Mouse (Mus musculus): Measurements from ENCODE around the gene Acoxl. TPM values are rescaled to one million over a fixed set of nuclear protein-coding genes. Genes with fewer than 3 reads are reported as not detected.

Gene Acoxl
- polyA plus RNA-seq, 1 experiment: not detected

DNA sequence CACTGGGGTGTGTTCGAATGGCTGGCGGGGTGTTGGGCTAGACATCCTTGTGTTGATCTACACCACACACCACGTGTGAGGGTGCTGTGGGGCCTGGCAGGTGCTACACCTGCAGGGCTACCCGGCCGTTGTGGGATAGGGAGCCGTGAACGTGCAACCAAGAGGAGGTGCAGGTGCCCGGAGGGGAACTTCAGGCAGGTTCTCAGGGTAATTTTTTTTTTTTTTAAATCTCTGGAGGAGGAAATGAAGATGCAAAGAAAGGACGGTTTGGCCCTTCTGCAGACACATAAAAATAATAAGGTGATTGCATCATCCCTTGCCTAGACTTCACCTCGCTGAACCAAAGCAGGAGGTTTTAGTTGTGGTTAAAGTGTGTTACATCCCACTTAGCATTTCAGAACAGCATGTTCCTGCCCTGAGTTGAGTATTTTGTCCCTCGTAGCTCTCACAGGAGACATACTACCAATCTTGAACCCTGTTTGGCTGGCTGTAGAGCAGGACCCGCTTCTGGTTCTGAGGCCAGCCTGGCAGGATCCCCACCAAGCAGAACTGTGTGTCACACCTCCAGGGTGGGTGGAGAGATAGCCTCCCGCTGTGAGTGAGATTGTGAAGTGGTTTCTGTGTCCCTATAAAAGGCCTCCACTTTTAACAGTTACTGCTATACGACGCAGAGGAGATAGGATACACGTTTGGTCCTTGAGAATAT, 314.3 kb downstream of the Acoxl start:
- Histone ChIP-seq H3K4me3 (ENCODE audit: insufficient read depth, low read length) (no peak overlapping the region), H3K27ac (ENCODE audit: insufficient read depth, low read length) (no peak overlapping the region), H3K4me1 (ENCODE audit: control insufficient read depth, insufficient read depth, low read length) (no peaks in the 10 kb centered on the region)
- TF ChIP-seq CTCF (IDR thresholded peaks at IDR 0.05; ENCODE audit: extremely low read depth, insufficient read depth, low read length) (no peak), POLR2A (IDR thresholded peaks at IDR 0.05; ENCODE audit: extremely low read depth, insufficient read depth, low read length) (no peak)

- TF ChIP-seq CTCF (IDR thresholded peaks at IDR 0.05; ENCODE audit: extremely low read depth, insufficient read depth, low read length): no peak
- no peak for TF ChIP-seq POLR2A (IDR thresholded peaks at IDR 0.05; ENCODE audit: extremely low read depth, insufficient read depth, low read length)
- Histone ChIP-seq H3K27ac (ENCODE audit: insufficient read depth, low read length) (no peak overlapping the region), H3K4me1 (ENCODE audit: control insufficient read depth, insufficient read depth, low read length) (no peaks in the 10 kb centered on the region), H3K4me3 (ENCODE audit: insufficient read depth, low read length) (no peak overlapping the region)
These were observed 314.9 kb downstream of the Acoxl start for GRCm38 (mm10) chr2:128153551-128153910.

DNA sequence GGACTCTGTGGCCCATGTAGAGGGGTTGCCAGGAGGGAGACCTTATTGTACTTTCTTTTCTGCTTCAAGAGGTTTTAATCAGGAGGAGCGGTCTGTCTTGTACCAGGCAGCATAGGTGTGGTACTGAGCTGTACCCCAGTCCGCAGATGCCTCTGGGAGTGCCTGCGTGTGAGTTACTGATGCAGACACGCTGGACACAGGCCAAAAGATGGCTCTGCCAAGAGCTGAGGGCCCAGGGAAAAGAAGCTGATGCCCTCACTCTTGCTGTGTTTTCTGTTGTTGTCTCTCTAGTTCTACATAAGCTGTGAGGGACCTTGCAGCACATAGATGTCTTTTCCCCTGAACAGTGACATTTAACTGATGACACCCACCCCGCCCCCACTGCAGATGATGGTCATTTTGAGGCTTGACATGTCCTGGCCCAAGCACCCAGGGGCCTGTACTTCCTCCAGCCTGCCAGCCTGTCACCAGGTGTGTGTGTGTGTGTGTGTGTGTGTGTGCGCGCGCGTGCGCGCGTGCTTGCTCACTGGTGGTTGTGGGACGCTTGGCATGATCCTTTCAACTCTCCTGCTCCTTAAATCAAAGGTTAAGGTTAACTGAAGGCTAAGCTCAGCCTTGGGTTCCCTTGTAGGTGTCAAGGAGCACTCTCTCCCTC, 316.9 kb downstream of the Acoxl start:
- TF ChIP-seq CTCF (IDR thresholded peaks at IDR 0.05; ENCODE audit: extremely low read depth, insufficient read depth, low read length) (no peak), POLR2A (IDR thresholded peaks at IDR 0.05; ENCODE audit: extremely low read depth, insufficient read depth, low read length) (no peak)
- Histone ChIP-seq H3K27ac (ENCODE audit: insufficient read depth, low read length) (no peak overlapping the region), H3K4me1 (ENCODE audit: control insufficient read depth, insufficient read depth, low read length) (no peaks in the 10 kb centered on the region), H3K4me3 (ENCODE audit: insufficient read depth, low read length) (no peak overlapping the region)

- Histone ChIP-seq H3K4me3 (ENCODE audit: insufficient read depth, low read length) (no peak overlapping the region), H3K4me1 (ENCODE audit: control insufficient read depth, insufficient read depth, low read length) (no peaks in the 10 kb centered on the region), H3K27ac (ENCODE audit: insufficient read depth, low read length) (no peak overlapping the region)
- no peak for TF ChIP-seq CTCF (IDR thresholded peaks at IDR 0.05; ENCODE audit: extremely low read depth, insufficient read depth, low read length)
- no peak for TF ChIP-seq POLR2A (IDR thresholded peaks at IDR 0.05; ENCODE audit: extremely low read depth, insufficient read depth, low read length)
These were observed 317.4 kb downstream of the Acoxl start for GRCm38 (mm10) chr2:128156067-128156462.

- Histone ChIP-seq H3K4me3 (ENCODE audit: insufficient read depth, low read length) (no peak overlapping the region), H3K4me1 (ENCODE audit: control insufficient read depth, insufficient read depth, low read length) (no peaks in the 10 kb centered on the region), H3K27ac (ENCODE audit: insufficient read depth, low read length) (no peak overlapping the region)
- no peak for TF ChIP-seq POLR2A (IDR thresholded peaks at IDR 0.05; ENCODE audit: extremely low read depth, insufficient read depth, low read length)
- TF ChIP-seq CTCF (IDR thresholded peaks at IDR 0.05; ENCODE audit: extremely low read depth, insufficient read depth, low read length): no peak
These were observed 318.1 kb downstream of the Acoxl start for GRCm38 (mm10) chr2:128156557-128157412.

GRCm38 (mm10) chr2:128158734-128159410, 320.2 kb downstream of the Acoxl start:
- H3K4me1 ChIP-seq (ENCODE audit: control insufficient read depth, insufficient read depth, low read length): no peaks in the 10 kb centered on the region
- no peak for TF ChIP-seq CTCF (IDR thresholded peaks at IDR 0.05; ENCODE audit: extremely low read depth, insufficient read depth, low read length)
- TF ChIP-seq POLR2A (IDR thresholded peaks at IDR 0.05; ENCODE audit: extremely low read depth, insufficient read depth, low read length): no peak

GRCm38 (mm10) chr2:128159619-128160125, 321.0 kb downstream of the Acoxl start:
- H3K27ac ChIP-seq (ENCODE audit: insufficient read depth, low read length): no peak overlapping the region
- no peak overlapping the region for H3K4me3 ChIP-seq (ENCODE audit: insufficient read depth, low read length)
- no peaks in the 10 kb centered on the region for H3K4me1 ChIP-seq (ENCODE audit: control insufficient read depth, insufficient read depth, low read length)
- TF ChIP-seq CTCF (IDR thresholded peaks at IDR 0.05; ENCODE audit: extremely low read depth, insufficient read depth, low read length) (no peak), POLR2A (IDR thresholded peaks at IDR 0.05; ENCODE audit: extremely low read depth, insufficient read depth, low read length) (no peak)

More at GRCm38 (mm10) chr2:128158734-128159410, 320.2 kb downstream of the Acoxl start:
- no peak overlapping the region for H3K27ac ChIP-seq (ENCODE audit: insufficient read depth, low read length)
- H3K4me3 ChIP-seq (ENCODE audit: insufficient read depth, low read length): no peak overlapping the region

- Histone ChIP-seq H3K4me1 (ENCODE audit: control insufficient read depth, insufficient read depth, low read length) (0 out of 2 replicates have a peak, but pooled peaks cover 1% of the 10 kb centered on the region), H3K27ac (ENCODE audit: insufficient read depth, low read length) (no peak overlapping the region), H3K4me3 (ENCODE audit: insufficient read depth, low read length) (no peak overlapping the region)
- no peak for TF ChIP-seq POLR2A (IDR thresholded peaks at IDR 0.05; ENCODE audit: extremely low read depth, insufficient read depth, low read length)
- TF ChIP-seq CTCF (IDR thresholded peaks at IDR 0.05; ENCODE audit: extremely low read depth, insufficient read depth, low read length): no peak
These were observed 324.5 kb downstream of the Acoxl start for GRCm38 (mm10) chr2:128163177-128163576.

Measured in cortical plate, adult 2 months (tissue).